Mouse (Mus musculus) myocyte (in vitro differentiated cells): Measurements from ENCODE around the gene Rbm33. TPM values are rescaled to one million over a fixed set of nuclear protein-coding genes. Genes with fewer than 3 reads are reported as not detected.

Experiments
- H3K27me3 ChIP-seq: one replicate; pipeline ENCODE4 v1.6.1; 2011; ENCODE audit not compliant: control insufficient read depth, insufficient read depth, insufficient read length
- H3K36me3 ChIP-seq: one replicate; pipeline ENCODE4 v1.6.1; 2011; ENCODE audit not compliant: control insufficient read depth, insufficient read depth
- H3K4me2 ChIP-seq: one replicate; pipeline ENCODE4 v1.6.1; 2011; ENCODE audit warnings: low read depth, control low read depth
- H3K4me3 ChIP-seq: one replicate; pipeline ENCODE4 v1.5.1; 2011; ENCODE audit warnings: mild to moderate bottlenecking, control low read depth, moderate library complexity
- H3K79me2 ChIP-seq: one replicate; pipeline ENCODE4 v1.6.1; 2011; ENCODE audit not compliant: control insufficient read depth, insufficient read depth
- H3ac ChIP-seq: one replicate; pipeline ENCODE4 v1.6.1; 2011; ENCODE audit not compliant: control insufficient read depth, insufficient read length
- CEBPB ChIP-seq: IDR thresholded peaks from 2 replicates; pipeline ENCODE4 v1.6.1; 2011; ENCODE audit warnings: mild to moderate bottlenecking, moderate library complexity; ENCODE audit not compliant: poor library complexity, insufficient read depth, severe bottlenecking
- E2F4 ChIP-seq: IDR thresholded peaks from one replicate; pipeline ENCODE4 v1.6.1; 2011; ENCODE audit warnings: mild to moderate bottlenecking, control low read depth, moderate library complexity; ENCODE audit not compliant: insufficient read depth
- MAX ChIP-seq: IDR thresholded peaks from one replicate; pipeline ENCODE4 v1.6.1; 2011; ENCODE audit warnings: low read depth, mild to moderate bottlenecking, control low read depth
- MYOD1 ChIP-seq, 3 experiments: IDR thresholded peaks; one replicate each; pipeline ENCODE4 v1.6.1; 2011; ENCODE audit warnings: control low read depth in 2 of 3, low read depth in 2 of 3, mild to moderate bottlenecking in 2 of 3, moderate library complexity in 1 of 3; ENCODE audit not compliant: insufficient read length in 2 of 3, control insufficient read depth in 1 of 3
- MYOG ChIP-seq, 3 experiments: IDR thresholded peaks; one replicate each; pipeline ENCODE4 v1.6.1; 2011; ENCODE audit warnings: control low read depth in 2 of 3, low read depth in 2 of 3, mild to moderate bottlenecking in 2 of 3; ENCODE audit not compliant: insufficient read length in 2 of 3, control insufficient read depth in 1 of 3, insufficient read depth in 1 of 3
- POLR2A ChIP-seq: IDR thresholded peaks from one replicate; pipeline ENCODE4 v1.6.1; 2011; ENCODE audit warnings: low read depth, mild to moderate bottlenecking, control low read depth, moderate library complexity; ENCODE audit not compliant: insufficient read length
- POLR2AphosphoS2 ChIP-seq: IDR thresholded peaks from one replicate; pipeline ENCODE4 v1.6.1; 2011; ENCODE audit warnings: low read depth, control low read depth; ENCODE audit not compliant: insufficient read length
- REST ChIP-seq: IDR thresholded peaks from one replicate; pipeline ENCODE4 v1.6.1; 2011; ENCODE audit warnings: mild to moderate bottlenecking, control low read depth, moderate library complexity; ENCODE audit not compliant: insufficient read depth, insufficient read length
- SRF ChIP-seq: IDR thresholded peaks from one replicate; pipeline ENCODE4 v1.6.1; 2011; ENCODE audit warnings: low read depth; ENCODE audit not compliant: control insufficient read depth, insufficient read length
- TCF12 ChIP-seq: IDR thresholded peaks from one replicate; pipeline ENCODE4 v1.6.1; 2011; ENCODE audit warnings: mild to moderate bottlenecking, control low read depth; ENCODE audit not compliant: poor library complexity, insufficient read depth, severe bottlenecking
- TCF3 ChIP-seq: IDR thresholded peaks from one replicate; pipeline ENCODE4 v1.6.1; 2011; ENCODE audit warnings: low read depth, control low read depth; ENCODE audit not compliant: insufficient read length
- USF1 ChIP-seq: IDR thresholded peaks from one replicate; pipeline ENCODE4 v1.6.1; 2011; ENCODE audit warnings: low read depth, mild to moderate bottlenecking, control low read depth, moderate library complexity
- polyA plus RNA-seq: library from polyadenylated mRNA; unstranded; fragments of >200 nt; fragmentation: generic; extraction: Trizol; gene quantifications from one replicate; pipeline ENCODE4 v1.2.1, GENCODE M21; 2012; ENCODE audit warnings: missing spikeins

The Rbm33 gene
- polyA plus RNA-seq, 1 experiment: 11.7 TPM

DNA sequence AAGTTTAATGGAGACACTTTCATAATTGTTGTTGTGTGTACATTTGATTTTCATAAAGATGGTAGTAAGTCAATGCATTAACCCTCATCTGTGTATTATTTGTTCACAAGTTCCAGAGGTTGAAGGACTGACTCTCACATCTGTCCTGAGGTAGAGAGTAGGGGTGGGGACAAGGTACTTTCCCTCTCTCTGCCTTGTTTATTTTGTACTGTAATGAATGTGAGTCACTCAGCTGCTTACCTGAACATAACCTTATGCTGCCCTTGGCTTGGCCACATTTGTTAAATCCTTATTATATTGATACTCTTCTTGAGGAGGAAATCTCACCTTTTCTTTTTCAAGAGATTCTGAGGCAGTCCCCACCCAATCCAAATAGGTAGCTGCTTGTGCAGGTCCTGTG, 99.1 kb downstream of the Rbm33 start:
- TF ChIP-seq TCF3: no peak
- TF ChIP-seq E2F4: no peak
- TF ChIP-seq MYOG (IDR thresholded peaks at IDR 0.05; ENCODE audit: control insufficient read depth in 1 of 3, insufficient read depth in 1 of 3, insufficient read length in 2 of 3, low read depth in 2 of 3): no peak
- TF ChIP-seq POLR2A: no peak
- no peaks in the 10 kb centered on the region for H3K27me3 ChIP-seq

DNA sequence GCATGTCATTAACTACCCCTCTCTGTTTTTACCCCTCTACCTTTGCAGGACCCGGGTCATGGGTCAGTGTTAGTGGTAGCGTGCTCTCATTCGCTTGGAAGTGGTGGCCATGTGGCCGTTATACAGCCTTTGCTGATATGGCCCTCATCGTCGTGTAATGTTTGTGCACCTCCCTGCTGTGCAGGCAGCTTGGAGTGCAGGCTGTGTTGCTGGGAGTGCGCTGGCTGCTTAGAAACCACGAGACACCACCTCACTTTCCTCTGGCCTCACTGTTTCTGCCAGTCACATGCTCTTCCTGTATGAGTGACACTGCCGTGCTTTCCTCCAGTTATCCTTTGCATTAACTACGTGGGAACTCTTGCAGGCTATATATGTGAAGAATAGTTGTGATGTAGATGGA, 101.8 kb downstream of the Rbm33 start:
- Histone ChIP-seq H3ac (no peak overlapping the region), H3K27me3 (no peaks in the 10 kb centered on the region), H3K4me3 (no peak overlapping the region), H3K36me3 (peaks cover 8% of the 10 kb centered on the region), H3K4me2 (no peak overlapping the region), H3K79me2 (no peaks in the 10 kb centered on the region)
- TF ChIP-seq REST (no peak), POLR2AphosphoS2 (peak; percentile 9), CEBPB (no peak)

More for the DNA sequence above, 99.1 kb downstream of the Rbm33 start:
- Histone ChIP-seq H3K36me3 (peaks cover 24% of the 10 kb centered on the region), H3ac (no peak overlapping the region), H3K4me3 (no peak overlapping the region), H3K4me2 (no peak overlapping the region), H3K79me2 (no peaks in the 10 kb centered on the region)

DNA sequence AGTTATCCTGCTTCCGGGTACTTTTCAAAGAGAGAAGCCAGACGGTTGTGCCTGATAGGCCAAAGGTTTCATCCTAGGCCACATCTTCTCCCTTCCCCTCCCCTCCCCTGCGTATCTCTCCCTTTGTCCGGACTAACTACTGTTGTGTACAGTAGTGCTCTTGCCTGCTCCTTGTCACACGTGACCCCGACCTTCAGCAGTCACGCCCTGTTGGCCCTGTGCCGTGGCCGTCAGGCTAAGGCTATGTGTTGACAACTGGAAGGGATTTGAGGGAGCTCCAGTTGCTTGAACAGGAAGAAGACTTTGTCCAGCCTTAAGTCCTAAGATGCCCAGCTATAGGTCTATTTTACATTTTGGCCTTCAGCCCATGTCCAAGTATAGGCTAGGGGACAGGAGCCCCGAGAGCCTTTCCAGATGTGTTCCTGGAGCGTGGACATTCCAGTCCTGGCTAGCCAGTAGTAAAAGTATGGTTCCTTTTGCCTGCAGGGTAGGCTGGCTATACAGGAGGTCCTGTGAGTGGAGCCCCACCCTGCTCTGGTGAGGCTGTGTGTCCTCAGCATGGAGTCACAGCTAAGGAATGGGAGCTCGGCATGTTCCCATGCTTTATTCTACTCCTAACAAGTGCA, 102.8 kb downstream of the Rbm33 start:
- no peak overlapping the region for H3ac ChIP-seq
- H3K4me2 ChIP-seq: no peak overlapping the region
- H3K79me2 ChIP-seq: no peaks in the 10 kb centered on the region
- no peaks in the 10 kb centered on the region for H3K27me3 ChIP-seq
- TF ChIP-seq MYOD1 (IDR thresholded peaks at IDR 0.05; ENCODE audit: control insufficient read depth in 1 of 3, insufficient read length in 2 of 3, low read depth in 2 of 3) (no peak), MYOG (IDR thresholded peaks at IDR 0.05; ENCODE audit: control insufficient read depth in 1 of 3, insufficient read depth in 1 of 3, insufficient read length in 2 of 3, low read depth in 2 of 3) (no peak), TCF3 (no peak)
- no peak overlapping the region for H3K4me3 ChIP-seq
- peaks cover 6% of the 10 kb centered on the region for H3K36me3 ChIP-seq

DNA sequence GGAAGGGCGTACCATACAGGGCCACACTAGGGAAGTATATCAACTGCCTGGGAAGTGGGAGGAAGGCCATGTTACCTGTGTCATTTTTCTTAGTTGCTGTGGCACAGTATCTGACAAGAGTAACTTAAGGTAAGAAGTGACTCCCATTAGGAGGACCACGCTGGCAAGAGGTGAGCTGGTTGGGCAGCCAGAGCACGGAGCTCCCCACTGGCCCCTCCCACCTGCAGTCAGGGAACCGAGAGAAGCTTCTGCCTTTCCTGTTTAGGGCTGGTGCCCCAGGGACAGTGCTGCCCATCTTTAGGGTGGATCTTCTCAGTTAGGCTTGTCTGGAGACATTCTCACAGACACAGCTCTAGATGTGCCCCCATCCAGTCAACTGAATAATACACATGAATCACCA, 106.9 kb downstream of the Rbm33 start:
- no peak for TF ChIP-seq TCF12
- TF ChIP-seq E2F4: no peak
- no peak for TF ChIP-seq REST
- no peak for TF ChIP-seq MYOG (IDR thresholded peaks at IDR 0.05; ENCODE audit: control insufficient read depth in 1 of 3, insufficient read depth in 1 of 3, insufficient read length in 2 of 3, low read depth in 2 of 3)
- no peak for TF ChIP-seq USF1
- no peak for TF ChIP-seq CEBPB
- no peak for TF ChIP-seq SRF
- no peak for TF ChIP-seq POLR2A
- TF ChIP-seq MYOD1 (IDR thresholded peaks at IDR 0.05; ENCODE audit: control insufficient read depth in 1 of 3, insufficient read length in 2 of 3, low read depth in 2 of 3): no peak
- no peak for TF ChIP-seq POLR2AphosphoS2
- no peak for TF ChIP-seq MAX
- H3K27me3 ChIP-seq: no peaks in the 10 kb centered on the region
- H3K4me3 ChIP-seq: no peak overlapping the region
- no peak overlapping the region for H3ac ChIP-seq
- no peaks in the 10 kb centered on the region for H3K36me3 ChIP-seq
- no peak overlapping the region for H3K4me2 ChIP-seq
- no peaks in the 10 kb centered on the region for H3K79me2 ChIP-seq

DNA sequence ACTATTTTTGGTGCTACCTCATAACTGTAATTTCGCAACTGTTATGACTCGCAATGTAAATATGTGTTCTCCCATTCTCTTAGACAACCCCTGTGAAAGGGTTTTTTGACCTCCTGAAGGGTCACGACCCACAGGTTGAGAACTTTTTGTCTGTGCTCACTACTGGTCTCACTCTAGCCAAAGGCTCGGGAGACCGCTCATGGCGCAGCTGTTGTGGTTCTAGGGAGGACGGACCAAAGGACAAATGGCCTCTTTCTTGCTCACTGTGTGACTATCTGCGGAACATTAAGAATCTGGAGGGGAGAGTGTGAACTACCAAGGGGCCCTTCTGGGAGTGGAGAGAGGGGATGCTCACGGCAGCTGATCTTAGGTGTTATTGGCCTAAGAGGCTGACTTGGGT, 109.0 kb downstream of the Rbm33 start:
- H3K4me2 ChIP-seq: no peak overlapping the region
- no peak overlapping the region for H3ac ChIP-seq

DNA sequence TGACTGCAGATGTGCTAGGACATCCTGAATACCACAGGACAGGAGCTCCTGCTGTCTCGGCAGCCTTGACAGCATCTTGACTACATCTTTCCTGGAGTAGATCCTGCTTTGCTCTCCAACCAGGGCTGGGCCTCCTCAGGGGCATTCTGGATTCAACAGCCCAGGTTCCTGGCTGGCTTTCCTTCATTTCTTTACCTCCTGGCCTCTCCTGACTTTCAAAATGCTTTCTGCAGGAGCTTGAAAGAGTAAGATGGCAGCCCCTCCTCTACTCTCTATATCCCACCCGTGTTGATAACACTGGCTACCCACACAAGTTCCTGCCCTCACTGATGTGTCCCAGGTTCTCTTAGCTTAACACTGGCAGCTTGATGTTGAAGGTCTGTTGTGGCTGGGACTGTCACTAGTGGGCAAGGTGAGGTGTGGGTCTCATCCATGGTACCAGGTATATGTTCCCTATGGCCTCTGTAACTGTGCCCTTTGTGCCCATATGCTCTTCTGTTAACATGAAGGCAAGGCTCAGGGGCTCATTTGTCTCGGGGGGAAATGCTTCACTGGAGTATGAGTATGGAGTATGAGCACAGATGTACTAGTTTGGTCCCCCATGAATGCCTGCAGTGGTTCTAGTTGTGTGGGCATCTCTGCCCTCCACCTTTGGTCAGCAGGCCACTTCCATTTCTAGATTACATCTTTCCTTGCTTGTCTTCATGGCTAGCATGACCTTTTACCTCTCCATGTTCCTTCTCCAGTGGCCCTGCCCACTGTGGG, 133.4 kb downstream of the Rbm33 start:
- Histone ChIP-seq H3K36me3 (no peaks in the 10 kb centered on the region), H3K4me2 (no peak overlapping the region), H3K4me3 (no peak overlapping the region), H3K79me2 (no peaks in the 10 kb centered on the region), H3ac (no peak overlapping the region), H3K27me3 (no peaks in the 10 kb centered on the region)
- TF ChIP-seq SRF (no peak), MYOG (IDR thresholded peaks at IDR 0.05; ENCODE audit: control insufficient read depth in 1 of 3, insufficient read depth in 1 of 3, insufficient read length in 2 of 3, low read depth in 2 of 3) (no peak), MYOD1 (IDR thresholded peaks at IDR 0.05; ENCODE audit: control insufficient read depth in 1 of 3, insufficient read length in 2 of 3, low read depth in 2 of 3) (no peak), USF1 (no peak), TCF12 (no peak), E2F4 (no peak), CEBPB (no peak)

More for the DNA sequence above, 109.0 kb downstream of the Rbm33 start:
- H3K36me3 ChIP-seq: no peaks in the 10 kb centered on the region
- TF ChIP-seq POLR2A: no peak
- H3K27me3 ChIP-seq: no peaks in the 10 kb centered on the region
- no peak overlapping the region for H3K4me3 ChIP-seq
- no peaks in the 10 kb centered on the region for H3K79me2 ChIP-seq
